Mouse (Mus musculus) limb, embryonic 11.5 days (tissue): ENCODE data around the gene Crybb2. TPM values are rescaled to one million over a fixed set of nuclear protein-coding genes. Genes with fewer than 3 reads are reported as not detected.

Experiments used
- ATAC-seq: fragments of 200-750 bp; cut with Nextera tagmentation; 2 replicates; pipeline ENCODE4 v1.8.0; 2017; ENCODE audit warnings: low read depth; ENCODE audit not compliant: insufficient number of reproducible peaks, low FRiP score, low TSS enrichment
- DNase-seq: peaks from one replicate; pipeline ENCODE4 v3.0.0-alpha.2; 2015; ENCODE audit warnings: low spot score
- H3K27ac ChIP-seq: fragments of 300-500 bp; sonication (generic); replicated peaks from 2 replicates; pipeline ENCODE4 v1.5.1; 2014; ENCODE audit warnings: low read depth, mild to moderate bottlenecking, low read length
- H3K27me3 ChIP-seq: fragments of 300-500 bp; sonication (generic); 2 replicates; pipeline ENCODE4 v1.6.1; 2014; ENCODE audit warnings: mild to moderate bottlenecking, low read length, mixed read lengths; ENCODE audit not compliant: control insufficient read depth, insufficient read depth
- H3K36me3 ChIP-seq: fragments of 300-500 bp; sonication (generic); 2 replicates; pipeline ENCODE4 v1.6.1; 2014; ENCODE audit warnings: mild to moderate bottlenecking, low read length, moderate library complexity, mixed read lengths; ENCODE audit not compliant: control insufficient read depth, insufficient read depth
- H3K4me1 ChIP-seq: fragments of 300-500 bp; sonication (generic); 2 replicates; pipeline ENCODE4 v1.6.1; 2014; ENCODE audit warnings: low read length, mixed read lengths; ENCODE audit not compliant: control insufficient read depth, insufficient read depth
- H3K4me2 ChIP-seq: fragments of 300-500 bp; sonication (generic); 2 replicates; pipeline ENCODE4 v1.6.1; 2014; ENCODE audit warnings: low read depth, mild to moderate bottlenecking, moderate library complexity; ENCODE audit not compliant: severe bottlenecking
- H3K4me3 ChIP-seq: fragments of 300-500 bp; sonication (generic); 2 replicates; pipeline ENCODE4 v1.5.1; 2014; ENCODE audit warnings: low read depth, low read length
- H3K9ac ChIP-seq: fragments of 300-500 bp; sonication (generic); 2 replicates; pipeline ENCODE4 v1.6.1; 2014; ENCODE audit warnings: mild to moderate bottlenecking, low read length
- H3K9me3 ChIP-seq: fragments of 300-500 bp; sonication (generic); 2 replicates; pipeline ENCODE4 v1.6.1; 2016; ENCODE audit warnings: low read length; ENCODE audit not compliant: control insufficient read depth
- WGBS: fragments of 180-500 bp; shearing (Covaris S2); extraction: QIAGEN DNeasy Blood & Tissue Kit; methylation state at CpG from one replicate; pipeline ENCODE4 v1.1.7; 2014; 5-methylcytosine and 5-hydroxymethylcytosine counted together
- polyA plus RNA-seq: library from polyadenylated mRNA; unstranded; fragments of >200 nt; fragmentation: Nextera tagmentation; extraction: Ambion mirVana; gene quantifications from 2 replicates; pipeline ENCODE4 v1.2.1, GENCODE M21; 2014

Gene Crybb2
- polyA plus RNA-seq, 1 experiment from 2014 or later = not detected

DNA sequence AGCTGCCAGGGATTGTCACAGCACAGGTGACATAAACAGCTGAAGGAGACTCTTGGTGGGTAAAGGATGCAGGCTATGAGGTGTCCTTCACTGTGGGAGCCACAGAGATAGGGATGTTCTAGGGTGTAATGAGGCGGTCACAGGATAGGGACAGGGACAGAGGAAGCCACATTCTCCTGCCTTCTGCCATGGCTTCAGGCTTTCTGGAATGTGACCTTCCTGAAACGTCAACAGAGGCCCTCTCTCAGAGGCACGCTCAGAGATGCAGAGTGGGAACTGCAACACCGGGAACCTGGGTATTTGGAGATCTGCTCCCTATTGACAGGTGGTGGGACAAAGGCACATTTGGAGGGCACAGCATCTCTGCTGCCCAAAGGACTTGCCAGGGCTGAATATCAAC, 17.1 kb upstream of the Crybb2 start:
- no peaks in the 10 kb centered on the region for H3K9me3 ChIP-seq
- ATAC-seq (no peak), DNase-seq (no peak)
- WGBS = 64% methylated on average over 4 of the region's 4 CpGs
- no peak overlapping the region for H3K9ac ChIP-seq
- H3K4me1 ChIP-seq = no peaks in the 10 kb centered on the region
- H3K4me2 ChIP-seq = no peak overlapping the region
- H3K36me3 ChIP-seq = no peaks in the 10 kb centered on the region
- H3K4me3 ChIP-seq = no peak overlapping the region
- H3K27ac ChIP-seq = no peak overlapping the region
- no peaks in the 10 kb centered on the region for H3K27me3 ChIP-seq

DNA sequence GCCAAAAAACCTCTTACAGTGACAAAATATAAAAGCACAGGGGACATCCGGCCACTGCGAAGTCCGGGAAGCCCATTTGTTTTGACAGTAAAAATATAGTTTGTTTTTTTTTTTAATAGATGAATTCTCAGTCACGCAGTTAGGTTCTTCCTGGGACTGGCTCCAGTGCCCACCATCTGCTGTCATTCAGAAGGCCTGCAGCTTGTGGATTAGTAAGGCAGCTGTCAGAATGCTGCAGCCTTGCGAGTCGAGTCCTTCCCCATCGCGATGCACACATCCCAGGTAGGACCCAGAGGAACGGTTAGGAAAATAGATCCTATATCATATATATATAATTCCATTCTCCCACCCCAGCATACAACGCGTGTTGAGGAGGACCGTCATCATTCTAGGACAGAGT, 16.5 kb upstream of the Crybb2 start:
- Histone ChIP-seq H3K4me2 (no peak overlapping the region), H3K9me3 (no peaks in the 10 kb centered on the region), H3K27ac (no peak overlapping the region), H3K4me1 (no peaks in the 10 kb centered on the region), H3K27me3 (no peaks in the 10 kb centered on the region), H3K4me3 (no peak overlapping the region), H3K36me3 (no peaks in the 10 kb centered on the region), H3K9ac (no peak overlapping the region)
- 90% methylated on average over 12 of the region's 12 CpGs for WGBS
- ATAC-seq (no peak), DNase-seq (no peak)

DNA sequence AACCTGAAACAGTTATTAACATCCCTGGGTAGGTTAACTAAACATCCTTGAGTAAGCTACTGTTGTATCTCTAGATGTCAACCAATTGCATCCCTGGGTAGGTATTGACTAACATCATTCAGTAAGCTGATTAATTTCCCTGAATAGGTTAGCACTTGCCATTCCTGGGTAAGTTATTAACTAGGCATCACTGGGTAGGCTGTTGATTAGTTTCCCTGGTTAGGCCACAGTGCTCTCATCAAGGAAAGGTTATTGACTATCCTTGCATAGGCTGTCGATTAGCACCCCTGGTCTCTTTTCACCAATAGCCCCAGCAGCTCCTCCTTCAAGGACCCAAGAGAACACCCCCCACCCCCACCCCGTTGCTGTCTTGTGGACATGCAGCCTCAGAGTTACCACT, 16.0 kb upstream of the Crybb2 start:
- no peak overlapping the region for H3K9ac ChIP-seq
- H3K27me3 ChIP-seq = no peaks in the 10 kb centered on the region
- H3K36me3 ChIP-seq = no peaks in the 10 kb centered on the region
- H3K27ac ChIP-seq = no peak overlapping the region
- no peak overlapping the region for H3K4me3 ChIP-seq
- H3K9me3 ChIP-seq = no peaks in the 10 kb centered on the region
- ATAC-seq = no peak
- WGBS = 65% methylated on average over 2 of the region's 2 CpGs
- no peaks in the 10 kb centered on the region for H3K4me1 ChIP-seq
- no peak for DNase-seq
- H3K4me2 ChIP-seq = no peak overlapping the region

DNA sequence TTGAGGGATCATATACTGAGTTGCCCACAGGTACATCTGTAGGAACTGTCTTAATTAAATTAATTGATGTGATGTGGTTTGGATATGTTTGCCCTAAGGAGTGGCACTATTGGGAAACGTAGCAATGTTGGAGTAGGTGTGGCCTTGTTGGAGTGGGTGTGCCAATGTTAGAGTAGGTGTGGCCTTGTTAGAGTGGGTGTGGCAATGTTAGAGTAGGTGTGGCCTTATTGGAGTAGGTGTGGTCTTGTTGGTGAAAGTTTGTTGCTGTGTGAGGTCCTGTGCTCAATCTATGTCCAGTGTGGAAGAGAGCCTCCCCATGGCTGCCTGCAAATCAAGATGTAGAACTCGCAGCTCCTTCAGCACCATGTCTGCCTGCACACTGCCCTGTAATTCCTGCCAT, 14.4 kb upstream of the Crybb2 start:
- DNase-seq (no peak), ATAC-seq (no peak)
- Histone ChIP-seq H3K4me1 (no peaks in the 10 kb centered on the region), H3K36me3 (no peaks in the 10 kb centered on the region), H3K9ac (no peak overlapping the region), H3K27me3 (no peaks in the 10 kb centered on the region), H3K9me3 (0 out of 2 replicates have a peak, but pooled peaks cover under 1% of the 10 kb centered on the region), H3K4me2 (no peak overlapping the region), H3K27ac (no peak overlapping the region), H3K4me3 (no peak overlapping the region)
- WGBS = 79% methylated on average over 2 of the region's 2 CpGs

DNA sequence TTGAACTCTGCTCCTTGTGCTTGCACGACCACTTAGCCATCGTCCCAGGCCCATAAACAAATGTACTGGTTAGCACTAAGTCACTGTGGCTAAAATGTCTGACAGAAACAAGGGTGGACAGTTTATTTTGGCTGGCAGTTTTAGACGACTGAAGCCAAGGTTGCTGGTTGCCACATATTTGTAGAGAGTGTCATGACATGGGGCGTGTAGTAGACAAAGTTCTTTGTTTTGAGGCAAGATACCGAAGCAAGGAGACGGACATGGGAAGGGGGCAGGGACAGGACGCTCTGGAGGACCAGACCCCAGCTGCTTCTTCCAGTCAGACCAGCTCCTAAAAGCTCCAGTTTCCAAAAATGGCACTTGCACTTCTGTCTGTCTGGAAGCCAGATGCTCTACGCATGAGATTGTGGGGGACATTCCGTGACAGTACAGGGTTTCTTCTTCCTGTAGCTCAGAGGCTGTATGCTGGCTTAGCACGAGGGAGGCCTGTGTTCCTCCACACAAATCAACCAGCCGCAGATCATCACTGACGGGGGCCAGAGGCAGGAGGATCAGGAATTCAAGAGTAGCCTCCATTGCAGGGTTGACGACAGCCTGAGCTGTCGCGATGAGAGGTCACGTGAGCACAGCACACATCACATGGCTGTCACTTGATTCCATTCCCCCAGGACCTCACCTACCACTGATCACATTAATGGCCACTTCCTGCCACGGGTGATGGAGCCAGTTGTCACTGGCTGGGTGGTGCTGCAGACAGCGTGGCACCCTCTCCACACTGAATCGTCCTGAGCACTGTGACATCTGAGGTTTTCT, 12.6 kb upstream of the Crybb2 start:
- WGBS = 71% methylated on average over 19 of the region's 19 CpGs
- Histone ChIP-seq H3K4me3 (no peak overlapping the region), H3K4me1 (no peaks in the 10 kb centered on the region), H3K36me3 (no peaks in the 10 kb centered on the region), H3K4me2 (no peak overlapping the region), H3K27ac (no peak overlapping the region), H3K9me3 (0 out of 2 replicates have a peak, but pooled peaks cover 2% of the 10 kb centered on the region), H3K27me3 (no peaks in the 10 kb centered on the region), H3K9ac (no peak overlapping the region)
- no peak for ATAC-seq
- no peak for DNase-seq

DNA sequence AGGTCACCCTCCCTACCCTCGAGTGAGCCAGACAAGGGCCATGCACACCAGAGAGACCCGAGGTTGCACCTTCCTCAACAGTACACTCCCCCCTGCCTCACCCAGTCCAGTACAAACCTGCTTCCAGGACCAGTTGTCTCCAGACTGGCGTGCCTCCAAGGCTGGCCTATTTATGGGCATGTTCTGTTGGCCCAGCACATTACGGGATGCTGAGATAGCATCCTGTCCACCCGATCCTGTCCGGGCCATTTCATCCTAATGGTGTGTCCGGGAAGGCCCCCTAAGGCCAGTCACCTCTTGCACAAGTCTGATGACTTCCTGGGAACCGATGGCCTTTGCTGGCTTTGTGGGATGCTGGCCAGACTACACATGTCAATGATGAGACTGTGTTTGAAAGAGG, 11.5 kb upstream of the Crybb2 start, which contains the start of gene Crybb3:
TSS of gene Crybb3 (minus strand) at position 146 of the 400 bp plus-strand sequence.
- H3K4me1 ChIP-seq = no peaks in the 10 kb centered on the region
- H3K9me3 ChIP-seq = 0 out of 2 replicates have a peak, but pooled peaks cover 2% of the 10 kb centered on the region
- no peak within 1 kb of the TSS for H3K9ac ChIP-seq
- DNase-seq (no peak), ATAC-seq (no peak)
- H3K27ac ChIP-seq = no peak within 1 kb of the TSS
- no peaks in the 10 kb centered on the region for H3K27me3 ChIP-seq
- no peak within 1 kb of the TSS for H3K4me3 ChIP-seq
- no peak within 1 kb of the TSS for H3K4me2 ChIP-seq
- no peaks in the 10 kb centered on the region for H3K36me3 ChIP-seq
- 82% methylated on average over 8 of the region's 8 CpGs for WGBS

DNA sequence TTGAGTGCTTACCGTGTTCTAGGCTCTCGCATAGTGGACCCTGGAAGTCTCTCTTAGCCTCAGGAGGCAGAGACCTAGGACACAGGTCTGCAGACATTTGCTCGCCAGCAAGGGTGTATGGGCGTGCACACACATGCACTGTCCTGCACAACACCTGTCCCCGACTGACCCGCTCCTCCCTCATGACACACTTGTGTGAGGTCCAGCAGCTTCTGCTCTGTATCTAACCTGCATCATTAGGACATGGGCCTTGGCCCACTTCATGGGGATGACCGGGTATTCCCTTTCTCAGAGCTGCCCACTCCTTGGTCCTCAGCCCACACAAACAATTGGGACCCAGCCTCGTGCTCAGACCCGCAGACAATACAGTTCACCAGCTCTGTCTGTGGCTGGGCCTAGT, 11.1 kb upstream of the Crybb2 start:
- 91% methylated on average over 9 of the region's 9 CpGs for WGBS
- ATAC-seq = no peak
- no peak overlapping the region for H3K4me2 ChIP-seq

DNA sequence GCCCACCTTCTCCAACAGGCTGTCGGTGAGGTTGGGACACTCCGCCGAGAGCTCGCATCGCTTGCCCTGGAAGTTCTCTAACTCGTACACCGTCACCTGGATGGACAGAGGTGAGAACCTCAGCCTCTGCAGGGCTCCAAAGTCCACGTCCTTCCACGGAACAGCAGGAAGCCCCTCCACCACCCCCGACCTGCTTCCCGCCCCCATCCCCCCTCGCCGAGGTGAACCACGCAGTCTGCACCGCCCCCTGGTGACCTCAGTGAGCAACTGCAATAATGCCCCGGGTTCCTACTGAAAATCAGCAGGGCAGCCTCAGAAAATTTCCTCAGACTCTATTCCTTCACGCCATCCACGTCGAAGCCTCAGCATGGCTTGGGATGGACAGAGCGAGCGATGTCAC, 9.9 kb upstream of the Crybb2 start:
- Histone ChIP-seq H3K4me2 (no peak overlapping the region), H3K4me1 (0 out of 2 replicates have a peak, but pooled peaks cover 2% of the 10 kb centered on the region), H3K4me3 (no peak overlapping the region), H3K9me3 (0 out of 2 replicates have a peak, but pooled peaks cover 2% of the 10 kb centered on the region), H3K36me3 (no peaks in the 10 kb centered on the region), H3K9ac (0 out of 2 replicates have a peak overlapping the region, but pooled peaks have one; percentile 17), H3K27ac (no peak overlapping the region), H3K27me3 (no peaks in the 10 kb centered on the region)
- DNase-seq (peak; percentile 74), ATAC-seq (no peak)
- WGBS = 24% methylated on average over 21 of the region's 21 CpGs

More for the DNA sequence above, 11.1 kb upstream of the Crybb2 start:
- H3K27me3 ChIP-seq = no peaks in the 10 kb centered on the region
- no peak for DNase-seq
- H3K9me3 ChIP-seq = 0 out of 2 replicates have a peak, but pooled peaks cover 2% of the 10 kb centered on the region
- H3K4me1 ChIP-seq = no peaks in the 10 kb centered on the region
- no peak overlapping the region for H3K27ac ChIP-seq
- no peak overlapping the region for H3K9ac ChIP-seq
- H3K36me3 ChIP-seq = no peaks in the 10 kb centered on the region
- no peak overlapping the region for H3K4me3 ChIP-seq
